Mouse (Mus musculus) CH12.LX (cell line): ENCODE measurements at regions not wholly inside any gene's neighbourhood (a gene's known extent, or its start where the extent isn't known, plus 50 kb on each side); places are given as distances from the start of the nearest gene placed in this dataset.

ENCODE experiments used
- DNase-seq: peaks from one replicate; pipeline ENCODE4 v3.0.0-alpha.2; 2013; ENCODE audit errors: extremely low read depth
- H3K27ac ChIP-seq: 2 replicates; pipeline ENCODE4 v1.5.1; 2012; ENCODE audit warnings: low read depth, mild to moderate bottlenecking, control low read depth, moderate library complexity; ENCODE audit not compliant: insufficient read depth
- H3K27me3 ChIP-seq: replicated peaks from 2 replicates; pipeline ENCODE3; 2012; ENCODE audit warnings: inconsistent platforms
- H3K36me3 ChIP-seq, 2 experiments: replicated peaks in 1 of 2; 2 replicates each; pipeline versions ENCODE3 to v1.6.1; 2012; ENCODE audit warnings: inconsistent platforms in 1 of 2, low read length in 1 of 2, mild to moderate bottlenecking in 1 of 2, mixed read lengths in 1 of 2, moderate library complexity in 1 of 2; ENCODE audit not compliant: control insufficient read depth in 1 of 2, insufficient read depth in 1 of 2
- H3K4me1 ChIP-seq, 2 experiments: 2 replicates each; pipeline ENCODE4 v1.6.1; 2012; ENCODE audit warnings: inconsistent platforms in 1 of 2, moderate library complexity in 1 of 2; ENCODE audit not compliant: insufficient read depth in 2 of 2, control insufficient read depth in 1 of 2
- H3K4me2 ChIP-seq: 2 replicates; pipeline ENCODE4 v1.6.1; 2012; ENCODE audit warnings: low read depth, mild to moderate bottlenecking, control low read depth; ENCODE audit not compliant: poor library complexity, insufficient read depth, severe bottlenecking
- H3K4me3 ChIP-seq, 3 experiments: fragments of 150-350 bp in 1 of 3; sonication (generic) in 1 of 3; replicated peaks in 1 of 3; 2 replicates each; pipeline versions ENCODE3 to v1.5.1; 2011 to 2012; ENCODE audit warnings: low read depth in 2 of 3, low read length in 2 of 3, mild to moderate bottlenecking in 2 of 3, moderate library complexity in 2 of 3, control low read depth in 1 of 3, improper control_type of control experiment in 1 of 3, inconsistent platforms in 1 of 3, mixed read lengths in 1 of 3; ENCODE audit not compliant: poor library complexity in 1 of 3
- H3K79me2 ChIP-seq: replicated peaks from 2 replicates; pipeline ENCODE4 v1.6.1; 2012; ENCODE audit warnings: mild to moderate bottlenecking, moderate library complexity; ENCODE audit not compliant: control insufficient read depth, poor library complexity, insufficient read depth, severe bottlenecking; ENCODE audit errors: extremely low read depth
- H3K9ac ChIP-seq: 2 replicates; pipeline ENCODE4 v1.6.1; 2012; ENCODE audit warnings: low read depth, mild to moderate bottlenecking, control low read depth, moderate library complexity; ENCODE audit not compliant: insufficient read depth
- H3K9me3 ChIP-seq: replicated peaks from 2 replicates; pipeline ENCODE3; 2012; ENCODE audit warnings: low read length, inconsistent platforms, mixed read lengths
- CTCF ChIP-seq, 2 experiments: IDR thresholded peaks in 1 of 2; conservative IDR thresholded peaks in 1 of 2; 2 replicates each; pipeline ENCODE4 v1.5.1; 2011 to 2012; ENCODE audit warnings: low read depth in 2 of 2, low read length in 2 of 2, improper control_type of control experiment in 1 of 2, inconsistent platforms in 1 of 2, mild to moderate bottlenecking in 1 of 2, moderate library complexity in 1 of 2
- ELF1 ChIP-seq: IDR thresholded peaks from 2 replicates; pipeline ENCODE4 v1.6.1; 2014; ENCODE audit warnings: low read depth, mild to moderate bottlenecking, inconsistent platforms, low read length, improper control_type of control experiment
- ETS1 ChIP-seq: conservative IDR thresholded peaks from 2 replicates; pipeline ENCODE4 v1.6.1; 2012; ENCODE audit warnings: low read depth, mild to moderate bottlenecking, inconsistent platforms, low read length, improper control_type of control experiment, moderate library complexity
- GABPA ChIP-seq: IDR thresholded peaks from 2 replicates; pipeline ENCODE4 v1.6.1; 2012; ENCODE audit warnings: low read depth, low read length, improper control_type of control experiment, inconsistent platforms; ENCODE audit not compliant: insufficient replicate concordance
- HCFC1 ChIP-seq: IDR thresholded peaks from 2 replicates; pipeline ENCODE4 v1.6.1; 2012; ENCODE audit warnings: low read depth, mild to moderate bottlenecking, inconsistent platforms, low read length, improper control_type of control experiment
- JUN ChIP-seq: IDR thresholded peaks from 2 replicates; pipeline ENCODE4 v1.6.1; 2011; ENCODE audit warnings: low read depth, mild to moderate bottlenecking, low read length, improper control_type of control experiment, moderate library complexity; ENCODE audit not compliant: insufficient read depth
- JUND ChIP-seq: conservative IDR thresholded peaks from 2 replicates; pipeline ENCODE4 v1.6.1; 2011; ENCODE audit warnings: low read depth, low read length, improper control_type of control experiment
- MAX ChIP-seq: IDR thresholded peaks from 2 replicates; pipeline ENCODE4 v1.6.1; 2011; ENCODE audit warnings: low read length, improper control_type of control experiment
- MAZ ChIP-seq: IDR thresholded peaks from 2 replicates; pipeline ENCODE4 v1.6.1; 2012; ENCODE audit warnings: low read depth, mild to moderate bottlenecking, inconsistent platforms, low read length, improper control_type of control experiment, moderate library complexity
- MXI1 ChIP-seq: IDR thresholded peaks from 2 replicates; pipeline ENCODE4 v1.6.1; 2011; ENCODE audit warnings: mild to moderate bottlenecking, low read depth, low read length, improper control_type of control experiment
- NELFE ChIP-seq: IDR thresholded peaks from 2 replicates; pipeline ENCODE4 v1.6.1; 2011; ENCODE audit warnings: low read depth, low read length, improper control_type of control experiment
- PAX5 ChIP-seq: IDR thresholded peaks from 2 replicates; pipeline ENCODE4 v1.6.1; 2012; ENCODE audit warnings: low read length, inconsistent platforms, mixed read lengths
- POLR2AphosphoS2 ChIP-seq: IDR thresholded peaks from 2 replicates; pipeline ENCODE4 v1.6.1; 2011; ENCODE audit warnings: low read depth, low read length, improper control_type of control experiment
- RCOR1 ChIP-seq: conservative IDR thresholded peaks from 2 replicates; pipeline ENCODE4 v1.6.1; 2012; ENCODE audit warnings: low read depth, mild to moderate bottlenecking, inconsistent platforms, low read length, improper control_type of control experiment
- SIN3A ChIP-seq: IDR thresholded peaks from 2 replicates; pipeline ENCODE4 v1.6.1; 2012; ENCODE audit warnings: low read length, improper control_type of control experiment, inconsistent platforms
- SMC3 ChIP-seq: IDR thresholded peaks from 2 replicates; pipeline ENCODE4 v1.6.1; 2011; ENCODE audit warnings: low read depth, low read length, improper control_type of control experiment
- TBP ChIP-seq: conservative IDR thresholded peaks from 2 replicates; pipeline ENCODE4 v1.6.1; 2011; ENCODE audit warnings: low read depth, low read length, improper control_type of control experiment
- TCF12 ChIP-seq: IDR thresholded peaks from 2 replicates; pipeline ENCODE4 v1.6.1; 2014; ENCODE audit warnings: low read depth, mild to moderate bottlenecking, inconsistent platforms, low read length, improper control_type of control experiment
- UBTF ChIP-seq: IDR thresholded peaks from 2 replicates; pipeline ENCODE4 v1.6.1; 2012; ENCODE audit warnings: low read depth, mild to moderate bottlenecking, inconsistent platforms, low read length, improper control_type of control experiment, moderate library complexity
- USF1 ChIP-seq: IDR thresholded peaks from 2 replicates; pipeline ENCODE4 v1.6.1; 2014; ENCODE audit warnings: low read depth, mild to moderate bottlenecking, inconsistent platforms, low read length, improper control_type of control experiment
- ZKSCAN1 ChIP-seq: IDR thresholded peaks from 2 replicates; pipeline ENCODE4 v1.6.1; 2012; ENCODE audit warnings: low read depth, inconsistent platforms, low read length, improper control_type of control experiment, borderline replicate concordance
- ZNF384 ChIP-seq: IDR thresholded peaks from 2 replicates; pipeline ENCODE4 v1.6.1; 2012; ENCODE audit warnings: low read depth, low read length, improper control_type of control experiment, inconsistent platforms
- dilution Hi-C: fragments of 300-500 bp; cut with MboI; formaldehyde crosslinking; loops from 2 replicates; pipeline ENCODE4 v1.14.3; 2020; ENCODE audit warnings: low sequenced_read_pairs; ENCODE audit not compliant: extremely low pct_unique_long_range_greater_than_20kb, extremely low pct_ligation_motif_present
- in situ Hi-C: fragments of 300-500 bp; cut with MboI; formaldehyde crosslinking; loops from 3 replicates; pipeline ENCODE4 v1.14.3; 2019; ENCODE audit warnings: low sequenced_read_pairs, low pct_ligation_motif_present, low pct_unique_long_range_greater_than_20kb, mixed read lengths

GRCm38 (mm10) chr4:97132650-97133049 lies 50.3 kb downstream of the Gm10192 start:
- Histone ChIP-seq H3K79me2 (no peaks in the 10 kb centered on the region), H3K9ac (no peak overlapping the region), H3K27ac (no peak overlapping the region), H3K36me3 (no peaks in the 10 kb centered on the region), H3K4me1 (no peaks in the 10 kb centered on the region), H3K4me2 (no peak overlapping the region), H3K9me3 (peaks cover 53% of the 10 kb centered on the region), H3K27me3 (no peaks in the 10 kb centered on the region), H3K4me3 (no peak overlapping the region)
- in situ Hi-C loops = no loop called here
- DNase-seq = no peak
- dilution Hi-C loops = no loop called here
- TF ChIP-seq ELF1 = no peak
- no peak for TF ChIP-seq TBP
- TF ChIP-seq SIN3A = no peak
- TF ChIP-seq MXI1 = no peak

GRCm38 (mm10) chr4:97127780-97128179 lies 55.2 kb downstream of the Gm10192 start:
- H3K4me2 ChIP-seq = no peak overlapping the region
- no peaks in the 10 kb centered on the region for H3K36me3 ChIP-seq
- H3K27ac ChIP-seq = no peak overlapping the region
- H3K9ac ChIP-seq = no peak overlapping the region
- H3K9me3 ChIP-seq = peaks cover 43% of the 10 kb centered on the region
- no peaks in the 10 kb centered on the region for H3K79me2 ChIP-seq
- no peak overlapping the region for H3K4me3 ChIP-seq
- H3K4me1 ChIP-seq = no peaks in the 10 kb centered on the region
- in situ Hi-C loops (no loop called here), dilution Hi-C loops (no loop called here)
- TF ChIP-seq RCOR1 = no peak
- no peak for TF ChIP-seq CTCF (conservative IDR thresholded peaks at IDR 0.05 in 1 of 2, IDR thresholded peaks at IDR 0.05 in 1 of 2; ENCODE audit: low read depth in 2 of 2, low read length in 2 of 2)
- TF ChIP-seq SMC3 = no peak
- no peak for TF ChIP-seq SIN3A
- no peaks in the 10 kb centered on the region for H3K27me3 ChIP-seq
- DNase-seq = no peak

GRCm38 (mm10) chr4:97123861-97124260 lies 59.1 kb downstream of the Gm10192 start:
- H3K27me3 ChIP-seq = no peaks in the 10 kb centered on the region
- no peak overlapping the region for H3K9ac ChIP-seq
- H3K4me1 ChIP-seq = no peaks in the 10 kb centered on the region
- H3K27ac ChIP-seq = no peak overlapping the region
- TF ChIP-seq ELF1 = no peak
- TF ChIP-seq UBTF = no peak
- TF ChIP-seq GABPA = no peak
- no peak for TF ChIP-seq ZNF384
- no peak for TF ChIP-seq JUND
- no peak for TF ChIP-seq NELFE
- TF ChIP-seq MAX = no peak
- TF ChIP-seq TBP = no peak
- no peak for TF ChIP-seq HCFC1
- TF ChIP-seq ZKSCAN1 = no peak
- no peak for TF ChIP-seq TCF12
- no peak for TF ChIP-seq ETS1
- no peak for TF ChIP-seq USF1
- no peak for TF ChIP-seq POLR2AphosphoS2
- TF ChIP-seq JUN = no peak
- no peak for TF ChIP-seq MAZ
- no peak for TF ChIP-seq PAX5
- no peaks in the 10 kb centered on the region for H3K79me2 ChIP-seq
- H3K9me3 ChIP-seq = peaks cover 36% of the 10 kb centered on the region
- H3K4me2 ChIP-seq = no peak overlapping the region
- no peak overlapping the region for H3K4me3 ChIP-seq
- in situ Hi-C loops (no loop called here), dilution Hi-C loops (no loop called here)
- DNase-seq = no peak
- H3K36me3 ChIP-seq = no peaks in the 10 kb centered on the region
